Comparison of ENCODE assay signal across 8 mouse cellular contexts in the genomic region with DNA sequence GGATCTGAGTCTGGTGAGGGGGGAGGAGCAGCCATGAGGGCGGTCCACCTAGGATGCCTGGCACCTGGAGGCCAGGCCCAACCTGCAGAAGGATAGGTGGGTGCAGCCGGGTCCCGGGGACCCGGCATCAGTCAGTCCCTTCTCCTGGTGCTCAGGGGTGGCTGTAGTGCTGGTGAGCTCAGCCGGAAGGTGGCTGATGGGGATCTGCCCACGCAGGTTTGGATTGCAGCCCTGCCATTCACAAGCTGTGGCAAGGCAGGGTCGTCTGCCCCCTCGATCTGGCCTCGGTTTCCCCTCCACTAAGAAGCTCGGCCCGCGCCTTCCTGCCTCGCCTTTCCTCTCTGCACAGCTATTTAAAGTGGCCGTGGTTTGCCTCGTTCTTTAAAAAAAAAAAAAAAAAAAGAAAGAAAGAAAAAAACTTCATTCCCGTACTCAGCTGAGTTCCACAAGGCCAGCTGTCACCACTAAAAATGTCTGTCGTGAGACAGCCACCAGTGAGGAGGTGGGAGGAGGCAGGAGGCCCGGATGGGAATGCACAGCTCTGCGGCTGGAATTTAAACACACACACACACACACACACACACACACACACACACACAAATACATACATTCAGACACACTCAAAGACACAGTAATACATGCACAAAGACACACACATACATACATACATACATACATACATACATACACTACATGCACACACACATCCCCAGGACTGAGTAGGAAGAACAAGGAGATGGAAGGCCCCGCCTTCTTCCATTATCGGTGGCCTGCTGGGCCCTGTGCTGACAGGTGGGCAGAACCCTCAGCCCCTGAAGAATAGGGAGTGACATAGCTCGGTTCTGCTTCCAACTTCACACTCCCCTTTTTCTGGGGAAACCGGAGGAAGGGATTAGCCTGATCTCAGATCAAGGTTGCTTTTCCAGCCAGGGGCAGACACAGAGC. TPM values are rescaled to one million over a fixed set of nuclear protein-coding genes. Genes with fewer than 3 reads are reported as not detected.
DNase-seq lines count a peak whose midpoint lies in the region; ATAC-seq and TF ChIP-seq lines count a peak whose summit lies in the region.

No protein-coding gene starts in this region.

- H3K9me3 ChIP-seq in heart, postnatal 0 days (replicated peaks; ENCODE audit: control insufficient read depth, low read length), result no peaks in the 10 kb centered on the region
- no peaks in the 10 kb centered on the region for H3K9me3 ChIP-seq in embryonic facial prominence, embryonic 12.5 days

- 0 out of 2 replicates have a peak overlapping the region, but pooled peaks have one; percentile 25 for H3K9ac ChIP-seq in heart, postnatal 0 days (replicated peaks; ENCODE audit: low read depth, low read length)
- H3K9ac ChIP-seq in embryonic facial prominence, embryonic 12.5 days, result no peak overlapping the region

- H3K27me3 ChIP-seq in heart, postnatal 0 days (ENCODE audit: control insufficient read depth, insufficient read depth, low read length), result no peaks in the 10 kb centered on the region
- H3K27me3 ChIP-seq in embryonic facial prominence, embryonic 12.5 days, result no peaks in the 10 kb centered on the region

- WGBS in heart, postnatal 0 days, result 23% methylated on average over 23 of the region's 23 CpGs
- WGBS in embryonic facial prominence, embryonic 12.5 days, result 42% methylated on average over 23 of the region's 23 CpGs

- TF ChIP-seq EP300 in heart, postnatal 0 days (IDR thresholded peaks at IDR 0.05; ENCODE audit: low read depth), result no peak

- TF ChIP-seq CTCF in heart, postnatal 0 days (IDR thresholded peaks at IDR 0.05; ENCODE audit: low read depth), result no peak

- peaks cover 4% of the 10 kb centered on the region; the same call in 1 of the 2 replicates for H3K4me1 ChIP-seq in heart, postnatal 0 days (ENCODE audit: control insufficient read depth, insufficient read depth)
- peaks cover 14% of the 10 kb centered on the region; the same call in 1 of the 2 replicates for H3K4me1 ChIP-seq in embryonic facial prominence, embryonic 12.5 days

- H3K4me3 ChIP-seq in heart, postnatal 0 days (ENCODE audit: low read depth, low read length), result no peak overlapping the region
- no peak overlapping the region for H3K4me3 ChIP-seq in embryonic facial prominence, embryonic 12.5 days

- 0 out of 2 replicates have a peak overlapping the region, but pooled peaks have one; percentile 15 for H3K27ac ChIP-seq in heart, postnatal 0 days (ENCODE audit: low read depth)
- peak overlapping the region; percentile 59; the same call in 1 of the 2 replicates for H3K27ac ChIP-seq in embryonic facial prominence, embryonic 12.5 days

- peak; percentile 10 for DNase-seq in heart, postnatal 0 days (ENCODE audit: low spot score)
- no peak for DNase-seq in heart, adult 11 months
- DNase-seq in CD4-positive helper T cell, adult 2 months (ENCODE audit: low read depth, low spot score), result peak; percentile 17
- DNase-seq in left cerebral cortex, adult 9 months (ENCODE audit: low spot score in 2 of 2), result peak; percentile 52 to 79
- no peak for DNase-seq in cerebellum, postnatal 14 days
- no peak for DNase-seq in thymus, postnatal 36 days

- H3K36me3 ChIP-seq in heart, postnatal 0 days (replicated peaks; ENCODE audit: control insufficient read depth, insufficient read depth, low read length), result no peaks in the 10 kb centered on the region
- no peaks in the 10 kb centered on the region for H3K36me3 ChIP-seq in embryonic facial prominence, embryonic 12.5 days

- ATAC-seq in heart, postnatal 0 days (ENCODE audit: insufficient read depth, low read depth), result peak; percentile 53
- ATAC-seq in embryonic facial prominence, embryonic 12.5 days (ENCODE audit: insufficient number of reproducible peaks, insufficient read depth, low FRiP score, low TSS enrichment), result no peak
- no peak for ATAC-seq in activated CD4-positive, CD25-positive, alpha-beta regulatory T cell, adult 4 months

- H3K4me2 ChIP-seq in heart, postnatal 0 days (ENCODE audit: low read depth, low read length), result 0 out of 2 replicates have a peak overlapping the region, but pooled peaks have one; percentile 5
- H3K4me2 ChIP-seq in embryonic facial prominence, embryonic 12.5 days (replicated peaks), result no peak overlapping the region

RNA-seq across cellular contexts. Expression of a gene that starts 29.9 kb away (rescaled TPM):
- 12.4 and 12.5 TPM in 2 replicates for total RNA-seq in heart, postnatal 0 days (2014; rRNA removed; ENCODE audit: low replicate concordance)
- polyA plus RNA-seq in heart, postnatal 0 days (2015; fragmentation: Nextera tagmentation; extraction: Ambion mirVana), result 0.94 and 1.2 TPM in 2 replicates
- polyA plus RNA-seq in embryonic facial prominence, embryonic 12.5 days (2016; fragmentation: Nextera tagmentation; extraction: Ambion mirVana), result 4.2 and 4.5 TPM in 2 replicates
- polyA plus RNA-seq in activated CD4-positive, CD25-positive, alpha-beta regulatory T cell, adult 4 months (2017; shearing (Covaris generic)), result under 1 TPM in 1 of 2 experiments, not detected in 1; 0.16 TPM

Comparison
In these comparisons a context has a peak if more than half of its experiments do, and no peak if none do; other contexts are left out.
1. DNase-seq: peak in heart, postnatal 0 days (single experiment), CD4-positive helper T cell, adult 2 months (single experiment) and left cerebral cortex, adult 9 months (2 of 2); none in heart, adult 11 months (single experiment), cerebellum, postnatal 14 days (0 of 2) and thymus, postnatal 36 days (0 of 2).